Mouse (Mus musculus): ENCODE results near the gene Fancc. TPM values are rescaled to one million over a fixed set of nuclear protein-coding genes. Genes with fewer than 3 reads are reported as not detected.

The Fancc gene
- total and polyA plus RNA-seq, 2 experiments from 2014 or later = 8.0 to 12.2 TPM

DNA sequence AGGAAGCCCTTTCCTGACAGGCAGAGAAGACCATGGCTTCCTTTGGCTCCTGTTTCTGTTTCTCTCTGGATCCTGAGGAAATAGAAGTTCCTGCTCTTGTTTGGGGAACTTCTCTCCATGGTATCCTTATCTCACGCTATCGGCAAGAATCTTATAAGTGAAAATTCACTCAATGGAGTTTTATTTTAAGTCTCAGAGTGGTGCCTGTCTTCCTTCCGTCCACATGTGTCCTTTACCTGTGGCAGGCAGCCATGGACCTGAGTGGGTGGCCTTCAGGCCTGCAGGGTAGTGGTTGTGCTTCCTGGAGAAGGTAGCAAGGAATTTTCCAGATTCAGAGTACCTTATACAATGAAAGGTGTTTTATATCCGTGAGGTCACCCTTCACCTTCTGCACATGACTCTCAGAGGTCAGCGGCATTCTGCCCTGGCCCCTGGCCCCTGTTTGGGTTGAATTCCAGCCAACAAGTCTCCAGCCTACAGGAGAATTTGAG is 218.9 kb downstream of the Fancc start:
- ATAC-seq = no peak
- H3K4me2 ChIP-seq (ENCODE audit: low read depth) = no peak overlapping the region
- 71% methylated on average over 5 of the region's 5 CpGs for WGBS

GRCm38 (mm10) chr13:63277316-63277715 is 219.8 kb downstream of the Fancc start:
- Histone ChIP-seq H3K36me3 (ENCODE audit: insufficient read depth) (no peaks in the 10 kb centered on the region), H3K9ac (no peak overlapping the region), H3K9me3 (ENCODE audit: low read length) (no peaks in the 10 kb centered on the region), H3K27ac (ENCODE audit: low read depth, low read length) (no peak overlapping the region), H3K4me1 (ENCODE audit: insufficient read depth) (0 out of 2 replicates have a peak, but pooled peaks cover 3% of the 10 kb centered on the region), H3K4me3 (ENCODE audit: low read depth, low read length) (no peak overlapping the region), H3K4me2 (ENCODE audit: low read depth) (no peak overlapping the region), H3K27me3 (ENCODE audit: insufficient read depth, low read length) (no peaks in the 10 kb centered on the region)
- no peak for TF ChIP-seq CTCF (IDR thresholded peaks at IDR 0.05; ENCODE audit: low read depth)
- DNase-seq = no peak
- WGBS = 82% methylated on average over 5 of the region's 5 CpGs
- ATAC-seq = no peak

More for the DNA sequence above, 218.9 kb downstream of the Fancc start:
- no peak overlapping the region for H3K9ac ChIP-seq
- no peak overlapping the region for H3K4me3 ChIP-seq (ENCODE audit: low read depth, low read length)
- H3K4me1 ChIP-seq (ENCODE audit: insufficient read depth) = no peaks in the 10 kb centered on the region
- no peaks in the 10 kb centered on the region for H3K9me3 ChIP-seq (ENCODE audit: low read length)
- no peak for DNase-seq
- H3K27me3 ChIP-seq (ENCODE audit: insufficient read depth, low read length) = no peaks in the 10 kb centered on the region
- no peak overlapping the region for H3K27ac ChIP-seq (ENCODE audit: low read depth, low read length)
- no peaks in the 10 kb centered on the region for H3K36me3 ChIP-seq (ENCODE audit: insufficient read depth)
- no peak for TF ChIP-seq CTCF (IDR thresholded peaks at IDR 0.05; ENCODE audit: low read depth)

GRCm38 (mm10) chr13:63276389-63276788 is 220.7 kb downstream of the Fancc start:
- no peaks in the 10 kb centered on the region for H3K9me3 ChIP-seq (ENCODE audit: low read length)
- WGBS = 93% methylated on average over 4 of the region's 4 CpGs
- no peak overlapping the region for H3K4me2 ChIP-seq (ENCODE audit: low read depth)
- H3K27me3 ChIP-seq (ENCODE audit: insufficient read depth, low read length) = no peaks in the 10 kb centered on the region
- H3K9ac ChIP-seq = no peak overlapping the region
- ATAC-seq (no peak), DNase-seq (no peak)
- H3K4me1 ChIP-seq (ENCODE audit: insufficient read depth) = 0 out of 2 replicates have a peak, but pooled peaks cover 4% of the 10 kb centered on the region
- H3K27ac ChIP-seq (ENCODE audit: low read depth, low read length) = no peak overlapping the region
- no peaks in the 10 kb centered on the region for H3K36me3 ChIP-seq (ENCODE audit: insufficient read depth)
- no peak overlapping the region for H3K4me3 ChIP-seq (ENCODE audit: low read depth, low read length)
- no peak for TF ChIP-seq CTCF (IDR thresholded peaks at IDR 0.05; ENCODE audit: low read depth)

GRCm38 (mm10) chr13:63274488-63275166 is 222.5 kb downstream of the Fancc start:
- no peaks in the 10 kb centered on the region for H3K27me3 ChIP-seq (ENCODE audit: insufficient read depth, low read length)
- WGBS = 62% methylated on average over 10 of the region's 10 CpGs
- TF ChIP-seq CTCF (IDR thresholded peaks at IDR 0.05; ENCODE audit: low read depth) = no peak

DNA sequence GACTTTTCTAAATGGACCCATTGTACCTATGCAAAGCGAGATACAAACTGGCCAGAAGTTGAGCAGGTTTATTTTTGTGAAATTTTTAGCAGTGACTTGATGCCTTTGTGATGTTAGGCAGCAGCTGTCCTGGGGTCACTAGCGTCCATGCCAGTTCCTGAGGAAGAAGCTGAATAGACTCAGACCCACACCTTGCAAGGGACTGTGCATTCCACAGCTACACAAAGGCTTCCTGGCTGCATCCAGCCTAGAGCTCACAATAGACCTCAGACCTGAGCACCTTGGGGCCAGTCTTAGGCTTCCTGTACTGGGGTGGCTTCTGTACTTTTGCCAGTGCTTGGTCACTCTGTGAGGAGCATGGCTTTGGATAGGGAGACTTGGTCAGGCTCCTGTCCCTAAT is 223.2 kb downstream of the Fancc start:
- H3K36me3 ChIP-seq (ENCODE audit: insufficient read depth) = no peaks in the 10 kb centered on the region
- 44% methylated on average over 2 of the region's 2 CpGs for WGBS
- H3K9ac ChIP-seq = no peak overlapping the region
- no peak overlapping the region for H3K4me2 ChIP-seq (ENCODE audit: low read depth)
- no peaks in the 10 kb centered on the region for H3K9me3 ChIP-seq (ENCODE audit: low read length)
- 0 out of 2 replicates have a peak, but pooled peaks cover 4% of the 10 kb centered on the region for H3K4me1 ChIP-seq (ENCODE audit: insufficient read depth)
- H3K27ac ChIP-seq (ENCODE audit: low read depth, low read length) = no peak overlapping the region
- H3K27me3 ChIP-seq (ENCODE audit: insufficient read depth, low read length) = no peaks in the 10 kb centered on the region
- no peak for TF ChIP-seq CTCF (IDR thresholded peaks at IDR 0.05; ENCODE audit: low read depth)
- H3K4me3 ChIP-seq (ENCODE audit: low read depth, low read length) = no peak overlapping the region
- no peak for ATAC-seq
- DNase-seq = no peak

More at GRCm38 (mm10) chr13:63274488-63275166, 222.5 kb downstream of the Fancc start:
- Histone ChIP-seq H3K27ac (ENCODE audit: low read depth, low read length) (no peak overlapping the region), H3K4me1 (ENCODE audit: insufficient read depth) (0 out of 2 replicates have a peak, but pooled peaks cover 4% of the 10 kb centered on the region), H3K9me3 (ENCODE audit: low read length) (no peaks in the 10 kb centered on the region), H3K4me3 (ENCODE audit: low read depth, low read length) (no peak overlapping the region), H3K4me2 (ENCODE audit: low read depth) (no peak overlapping the region), H3K36me3 (ENCODE audit: insufficient read depth) (no peaks in the 10 kb centered on the region), H3K9ac (no peak overlapping the region)
- no peak for DNase-seq
- ATAC-seq = no peak

GRCm38 (mm10) chr13:63272602-63273229 is 224.4 kb downstream of the Fancc start:
- 2% methylated on average over 27 of the region's 27 CpGs for WGBS
- Histone ChIP-seq H3K4me2 (ENCODE audit: low read depth) (peak overlapping the region; percentile 72), H3K27me3 (ENCODE audit: insufficient read depth, low read length) (no peaks in the 10 kb centered on the region), H3K36me3 (ENCODE audit: insufficient read depth) (no peaks in the 10 kb centered on the region), H3K4me1 (ENCODE audit: insufficient read depth) (0 out of 2 replicates have a peak, but pooled peaks cover 4% of the 10 kb centered on the region), H3K27ac (ENCODE audit: low read depth, low read length) (no peak overlapping the region), H3K4me3 (ENCODE audit: low read depth, low read length) (peak overlapping the region; percentile 42), H3K9ac (peak overlapping the region; percentile 42), H3K9me3 (ENCODE audit: low read length) (no peaks in the 10 kb centered on the region)
- ATAC-seq (peak; percentile 84), DNase-seq (peak; percentile 58)
- TF ChIP-seq CTCF (IDR thresholded peaks at IDR 0.05; ENCODE audit: low read depth) = no peak
